Mouse (Mus musculus): ENCODE data around the gene Pax9. TPM values are rescaled to one million over a fixed set of nuclear protein-coding genes. Genes with fewer than 3 reads are reported as not detected.

Pax9 gene
- polyA plus RNA-seq, 1 experiment from 2014 or later, result not detected

DNA sequence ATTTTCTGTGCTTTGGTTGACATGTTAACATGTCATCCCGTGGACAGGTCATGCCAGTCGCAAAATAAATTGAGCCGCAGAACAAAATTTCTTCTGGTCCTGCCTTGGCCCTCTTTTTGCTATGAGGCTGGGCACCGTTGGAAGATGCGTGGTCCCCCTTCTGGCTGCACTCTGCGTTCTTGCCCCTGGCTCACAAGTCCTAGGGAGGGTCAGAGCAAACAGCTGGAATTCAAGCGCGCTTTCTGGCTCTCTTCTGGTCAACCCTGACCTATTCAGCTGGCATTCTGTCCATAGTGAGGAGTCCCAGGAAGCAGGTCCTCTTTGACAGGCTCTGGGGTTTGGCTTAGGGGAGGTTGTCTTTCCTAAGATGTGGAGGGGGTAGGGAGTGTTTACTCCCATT is 2.6 kb upstream of the Pax9 start:
- H3K4me1 ChIP-seq (ENCODE audit: control insufficient read depth, insufficient read depth, low read length), result no peaks in the 10 kb centered on the region
- peaks cover 93% of the 10 kb centered on the region for H3K27me3 ChIP-seq (replicated peaks; ENCODE audit: control insufficient read depth, insufficient read depth, low read length)
- H3K4me2 ChIP-seq (ENCODE audit: low read length), result no peak overlapping the region
- H3K4me3 ChIP-seq (ENCODE audit: low read depth, low read length), result no peak overlapping the region
- H3K27ac ChIP-seq (ENCODE audit: low read depth, low read length), result no peak overlapping the region
- H3K9ac ChIP-seq (ENCODE audit: low read length), result no peak overlapping the region
- ATAC-seq (no peak), DNase-seq (ENCODE audit: low spot score) (no peak)
- 3% methylated on average over 8 of the region's 8 CpGs for WGBS
- H3K9me3 ChIP-seq (replicated peaks; ENCODE audit: control insufficient read depth, low read length), result no peaks in the 10 kb centered on the region
- no peaks in the 10 kb centered on the region for H3K36me3 ChIP-seq (ENCODE audit: control insufficient read depth, insufficient read depth, low read length)

DNA sequence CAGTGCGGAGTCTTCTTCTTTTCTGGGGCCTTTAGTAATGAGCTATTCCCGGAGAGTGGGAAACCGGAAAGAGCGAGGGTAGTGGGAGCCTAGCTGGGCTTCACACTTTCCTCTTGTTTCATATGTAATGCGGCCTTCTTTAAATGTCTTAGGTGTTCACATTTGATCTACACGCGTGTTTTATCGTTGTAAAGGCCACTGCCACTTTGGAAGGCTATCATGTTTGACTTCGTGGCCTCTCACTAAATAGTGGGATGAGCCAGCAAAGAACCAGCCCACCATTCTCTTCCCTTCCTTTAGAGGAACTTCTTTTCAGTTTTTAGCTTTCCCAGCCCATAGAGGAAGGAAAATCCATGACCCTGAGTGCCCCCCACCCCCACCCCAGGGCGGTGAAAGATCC is 2.2 kb upstream of the Pax9 start:
- no peak for DNase-seq (ENCODE audit: low spot score)
- Histone ChIP-seq H3K36me3 (ENCODE audit: control insufficient read depth, insufficient read depth, low read length) (no peaks in the 10 kb centered on the region), H3K4me2 (ENCODE audit: low read length) (no peak overlapping the region), H3K9ac (ENCODE audit: low read length) (no peak overlapping the region), H3K27me3 (replicated peaks; ENCODE audit: control insufficient read depth, insufficient read depth, low read length) (peaks cover 92% of the 10 kb centered on the region), H3K4me3 (ENCODE audit: low read depth, low read length) (no peak overlapping the region), H3K9me3 (replicated peaks; ENCODE audit: control insufficient read depth, low read length) (no peaks in the 10 kb centered on the region), H3K4me1 (ENCODE audit: control insufficient read depth, insufficient read depth, low read length) (no peaks in the 10 kb centered on the region), H3K27ac (ENCODE audit: low read depth, low read length) (no peak overlapping the region)
- no peak for ATAC-seq
- 2% methylated on average over 10 of the region's 10 CpGs for WGBS

DNA sequence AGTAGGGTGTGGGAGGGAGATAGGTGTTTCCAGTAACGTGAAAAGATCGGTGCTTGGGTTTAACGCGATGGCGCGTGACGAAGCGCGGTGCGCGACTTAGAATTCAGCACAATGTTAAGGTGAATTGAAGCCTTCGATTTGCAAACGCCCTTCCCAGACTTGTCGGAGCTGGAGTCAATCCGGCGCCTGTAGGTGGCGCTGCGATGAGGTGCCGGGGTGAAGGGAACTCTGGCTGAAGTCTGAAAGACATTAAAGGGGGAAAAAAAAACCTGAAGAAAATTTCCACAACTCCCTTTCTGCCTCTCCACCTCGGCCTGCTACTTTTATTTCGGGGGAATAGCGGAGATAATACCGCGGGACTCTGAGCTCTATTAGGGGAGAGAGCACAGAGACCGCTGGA is 1.8 kb upstream of the Pax9 start:
- DNase-seq (ENCODE audit: low spot score) (peak; percentile 60), ATAC-seq (peak; percentile 30; the same call in 1 of the 2 replicates)
- H3K4me1 ChIP-seq (ENCODE audit: control insufficient read depth, insufficient read depth, low read length), result no peaks in the 10 kb centered on the region
- H3K36me3 ChIP-seq (ENCODE audit: control insufficient read depth, insufficient read depth, low read length), result no peaks in the 10 kb centered on the region
- H3K9me3 ChIP-seq (replicated peaks; ENCODE audit: control insufficient read depth, low read length), result no peaks in the 10 kb centered on the region
- no peak overlapping the region for H3K27ac ChIP-seq (ENCODE audit: low read depth, low read length)
- no peak overlapping the region for H3K9ac ChIP-seq (ENCODE audit: low read length)
- H3K4me2 ChIP-seq (ENCODE audit: low read length), result no peak overlapping the region
- peaks cover 92% of the 10 kb centered on the region for H3K27me3 ChIP-seq (replicated peaks; ENCODE audit: control insufficient read depth, insufficient read depth, low read length)
- WGBS, result under 1% methylated on average over 25 of the region's 25 CpGs
- no peak overlapping the region for H3K4me3 ChIP-seq (ENCODE audit: low read depth, low read length)

DNA sequence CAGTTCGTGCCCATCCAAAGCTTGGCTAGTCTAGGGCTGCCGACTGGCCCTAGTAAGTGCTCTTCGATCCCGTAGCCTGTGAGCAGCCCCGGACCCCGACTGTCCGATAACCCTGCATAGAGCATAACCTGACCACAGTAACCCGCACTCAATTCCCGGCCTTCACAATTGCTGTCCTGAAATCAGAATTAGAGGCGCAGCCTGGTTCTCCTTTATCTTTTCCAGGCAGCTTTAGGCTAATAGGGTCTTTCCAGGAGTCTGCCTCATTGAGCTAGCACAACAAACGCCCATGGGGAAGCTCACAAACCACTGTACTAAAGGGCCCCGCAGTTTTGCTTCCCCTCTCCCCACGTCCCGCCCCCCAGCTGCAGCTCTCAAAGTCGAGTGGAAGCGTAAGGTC is 1.2 kb upstream of the Pax9 start:
- Histone ChIP-seq H3K9me3 (replicated peaks; ENCODE audit: control insufficient read depth, low read length) (no peaks in the 10 kb centered on the region), H3K9ac (ENCODE audit: low read length) (no peak overlapping the region), H3K4me3 (ENCODE audit: low read depth, low read length) (no peak overlapping the region), H3K4me1 (ENCODE audit: control insufficient read depth, insufficient read depth, low read length) (no peaks in the 10 kb centered on the region), H3K27ac (ENCODE audit: low read depth, low read length) (no peak overlapping the region), H3K36me3 (ENCODE audit: control insufficient read depth, insufficient read depth, low read length) (no peaks in the 10 kb centered on the region), H3K27me3 (replicated peaks; ENCODE audit: control insufficient read depth, insufficient read depth, low read length) (peaks cover 92% of the 10 kb centered on the region), H3K4me2 (ENCODE audit: low read length) (no peak overlapping the region)
- under 1% methylated on average over 16 of the region's 16 CpGs for WGBS
- ATAC-seq (no peak), DNase-seq (ENCODE audit: low spot score) (no peak)

DNA sequence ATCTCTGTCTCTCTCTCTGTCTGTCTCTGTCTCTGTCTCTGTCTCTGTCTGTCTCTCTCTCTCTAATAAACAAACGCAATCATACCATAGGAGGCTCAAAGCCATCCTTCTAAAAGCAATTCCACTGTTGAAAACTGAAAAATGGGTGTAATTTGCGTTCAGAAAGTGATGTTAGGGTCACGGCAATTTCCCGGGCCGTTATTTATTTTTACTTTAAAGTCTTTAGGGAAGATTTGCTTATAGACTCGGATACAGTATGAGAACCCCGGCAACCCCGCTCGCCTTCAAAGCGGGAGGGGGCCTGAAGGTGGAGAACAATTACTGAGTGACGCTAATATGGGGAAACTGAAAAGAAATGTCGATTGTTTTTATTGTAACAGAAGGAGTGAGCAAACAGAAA is 566 bp upstream of the Pax9 start:
- Histone ChIP-seq H3K4me1 (ENCODE audit: control insufficient read depth, insufficient read depth, low read length) (no peaks in the 10 kb centered on the region), H3K36me3 (ENCODE audit: control insufficient read depth, insufficient read depth, low read length) (no peaks in the 10 kb centered on the region), H3K4me2 (ENCODE audit: low read length) (no peak overlapping the region), H3K9ac (ENCODE audit: low read length) (no peak overlapping the region), H3K27ac (ENCODE audit: low read depth, low read length) (no peak overlapping the region), H3K4me3 (ENCODE audit: low read depth, low read length) (no peak overlapping the region), H3K9me3 (replicated peaks; ENCODE audit: control insufficient read depth, low read length) (no peaks in the 10 kb centered on the region), H3K27me3 (replicated peaks; ENCODE audit: control insufficient read depth, insufficient read depth, low read length) (peaks cover 92% of the 10 kb centered on the region)
- DNase-seq (ENCODE audit: low spot score) (no peak), ATAC-seq (no peak)
- under 1% methylated on average over 12 of the region's 12 CpGs for WGBS

DNA sequence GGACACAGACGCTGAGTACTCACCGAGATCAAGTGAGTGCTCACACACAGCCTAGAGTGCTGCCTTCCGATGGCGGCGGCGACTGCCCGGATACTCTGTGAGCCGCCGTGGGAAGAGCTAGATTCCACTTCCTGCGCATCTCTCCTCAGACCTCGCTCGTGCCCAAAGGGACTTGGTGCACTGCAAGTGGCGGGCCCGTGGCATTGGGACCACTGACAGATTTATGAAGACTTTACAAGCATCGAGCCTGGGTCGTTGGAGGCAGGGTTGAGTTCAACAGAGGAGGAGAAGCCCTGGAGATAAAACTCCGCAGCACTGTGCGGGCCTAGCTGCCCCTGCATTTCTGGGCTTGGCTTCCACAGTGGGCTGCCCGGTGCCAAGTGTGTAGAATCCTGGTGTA is 969 bp downstream of the Pax9 start:
- no peak for ATAC-seq
- H3K36me3 ChIP-seq (ENCODE audit: control insufficient read depth, insufficient read depth, low read length), result no peaks in the 10 kb centered on the region
- no peak overlapping the region for H3K27ac ChIP-seq (ENCODE audit: low read depth, low read length)
- H3K9ac ChIP-seq (ENCODE audit: low read length), result no peak overlapping the region
- DNase-seq (ENCODE audit: low spot score), result no peak
- H3K9me3 ChIP-seq (replicated peaks; ENCODE audit: control insufficient read depth, low read length), result no peaks in the 10 kb centered on the region
- H3K27me3 ChIP-seq (replicated peaks; ENCODE audit: control insufficient read depth, insufficient read depth, low read length), result peaks cover 95% of the 10 kb centered on the region
- H3K4me1 ChIP-seq (ENCODE audit: control insufficient read depth, insufficient read depth, low read length), result no peaks in the 10 kb centered on the region
- H3K4me3 ChIP-seq (ENCODE audit: low read depth, low read length), result no peak overlapping the region
- no peak overlapping the region for H3K4me2 ChIP-seq (ENCODE audit: low read length)
- WGBS, result 2% methylated on average over 19 of the region's 19 CpGs

DNA sequence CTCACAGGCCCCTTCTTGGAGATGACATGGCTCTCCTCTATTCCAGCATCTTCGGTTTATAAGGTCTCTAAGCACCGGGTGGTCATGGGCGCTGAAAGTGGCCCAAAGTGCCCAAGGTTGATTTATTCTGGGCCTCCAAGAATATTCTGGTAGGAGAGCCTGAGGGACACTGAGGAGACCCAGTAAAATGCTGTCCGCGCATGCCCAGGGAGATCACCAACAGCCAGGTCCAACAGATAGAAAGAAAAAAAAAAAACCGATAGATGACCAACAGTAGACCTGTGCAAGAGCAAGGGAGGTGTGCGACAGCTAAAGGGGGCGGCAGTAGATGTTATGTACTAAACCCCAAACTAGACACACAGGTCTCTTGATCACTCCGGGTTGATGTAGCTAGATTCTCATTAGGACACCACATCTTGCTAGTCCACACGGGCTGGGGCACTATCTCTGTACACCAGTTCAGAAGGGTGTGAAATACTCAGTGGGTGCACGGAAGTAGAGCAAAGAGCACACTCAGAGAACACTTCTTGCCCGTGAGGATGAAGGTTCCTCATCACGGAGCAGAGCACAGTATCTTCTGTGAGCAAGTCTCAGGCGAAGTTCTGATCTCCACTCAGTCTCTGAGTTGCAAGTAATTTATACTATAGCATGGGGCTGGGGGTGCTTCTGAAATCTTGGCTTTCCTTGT is 2.0 kb downstream of the Pax9 start:
- ATAC-seq (no peak), DNase-seq (ENCODE audit: low spot score) (no peak)
- Histone ChIP-seq H3K4me2 (ENCODE audit: low read length) (no peak overlapping the region), H3K9me3 (replicated peaks; ENCODE audit: control insufficient read depth, low read length) (no peaks in the 10 kb centered on the region), H3K4me3 (ENCODE audit: low read depth, low read length) (no peak overlapping the region), H3K9ac (ENCODE audit: low read length) (no peak overlapping the region), H3K4me1 (ENCODE audit: control insufficient read depth, insufficient read depth, low read length) (no peaks in the 10 kb centered on the region), H3K36me3 (ENCODE audit: control insufficient read depth, insufficient read depth, low read length) (no peaks in the 10 kb centered on the region), H3K27ac (ENCODE audit: low read depth, low read length) (no peak overlapping the region), H3K27me3 (replicated peaks; ENCODE audit: control insufficient read depth, insufficient read depth, low read length) (peaks cover 98% of the 10 kb centered on the region)
- 3% methylated on average over 14 of the region's 14 CpGs for WGBS

DNA sequence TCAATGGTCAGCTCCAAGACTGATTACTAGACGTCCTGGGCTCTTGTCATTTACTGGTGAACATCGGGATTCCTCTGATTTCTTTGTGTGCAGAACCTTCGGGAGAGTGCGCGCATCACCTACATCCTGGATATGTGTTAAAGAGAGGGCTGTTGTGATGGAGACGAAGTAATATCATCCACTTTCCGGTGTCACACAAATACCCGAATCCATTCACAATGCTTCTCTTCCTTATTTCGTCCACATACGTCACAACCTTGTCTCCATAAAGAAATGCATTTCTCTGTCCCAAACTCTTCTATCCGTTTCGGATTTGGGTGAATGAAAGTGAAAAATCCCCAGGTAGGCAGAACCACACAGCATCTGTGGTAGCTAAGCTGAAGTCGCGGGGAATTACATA is 2.8 kb downstream of the Pax9 start:
- ATAC-seq, result no peak
- WGBS, result 1% methylated on average over 14 of the region's 14 CpGs
- no peak overlapping the region for H3K9ac ChIP-seq (ENCODE audit: low read length)
- no peaks in the 10 kb centered on the region for H3K36me3 ChIP-seq (ENCODE audit: control insufficient read depth, insufficient read depth, low read length)
- no peak for DNase-seq (ENCODE audit: low spot score)
- H3K4me2 ChIP-seq (ENCODE audit: low read length), result no peak overlapping the region
- H3K27ac ChIP-seq (ENCODE audit: low read depth, low read length), result no peak overlapping the region
- H3K9me3 ChIP-seq (replicated peaks; ENCODE audit: control insufficient read depth, low read length), result no peaks in the 10 kb centered on the region
- H3K27me3 ChIP-seq (replicated peaks; ENCODE audit: control insufficient read depth, insufficient read depth, low read length), result peaks cover 95% of the 10 kb centered on the region
- H3K4me1 ChIP-seq (ENCODE audit: control insufficient read depth, insufficient read depth, low read length), result no peaks in the 10 kb centered on the region
- H3K4me3 ChIP-seq (ENCODE audit: low read depth, low read length), result no peak overlapping the region

DNA sequence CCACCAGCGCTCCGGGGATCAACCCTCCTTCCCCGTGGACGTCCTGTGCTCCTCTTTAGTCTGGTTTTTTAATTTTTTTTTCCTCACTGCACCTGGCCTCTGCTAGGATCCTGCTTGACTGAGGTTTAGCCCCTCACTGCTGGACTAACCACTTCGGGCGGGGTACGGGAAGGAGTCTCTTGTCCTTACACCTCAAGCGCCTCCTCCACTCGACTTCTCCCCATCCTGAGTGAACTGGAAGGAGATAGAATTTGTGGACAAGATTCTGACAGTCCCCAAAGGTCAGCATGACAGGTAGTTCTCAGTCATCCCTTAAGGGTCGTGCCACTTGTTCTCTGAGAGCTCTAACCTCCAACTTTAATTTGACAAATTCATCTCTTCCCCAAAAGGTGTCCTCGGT is 3.4 kb downstream of the Pax9 start:
- 0% methylated on average over 11 of the region's 11 CpGs for WGBS

More for the DNA sequence above, 3.4 kb downstream of the Pax9 start:
- Histone ChIP-seq H3K4me1 (ENCODE audit: control insufficient read depth, insufficient read depth, low read length) (no peaks in the 10 kb centered on the region), H3K36me3 (ENCODE audit: control insufficient read depth, insufficient read depth, low read length) (no peaks in the 10 kb centered on the region), H3K27ac (ENCODE audit: low read depth, low read length) (no peak overlapping the region), H3K27me3 (replicated peaks; ENCODE audit: control insufficient read depth, insufficient read depth, low read length) (peaks cover 95% of the 10 kb centered on the region), H3K4me3 (ENCODE audit: low read depth, low read length) (peak overlapping the region; percentile 11; the same call in 1 of the 2 replicates), H3K9me3 (replicated peaks; ENCODE audit: control insufficient read depth, low read length) (no peaks in the 10 kb centered on the region), H3K9ac (ENCODE audit: low read length) (no peak overlapping the region), H3K4me2 (ENCODE audit: low read length) (peak overlapping the region; percentile 38)
- DNase-seq (ENCODE audit: low spot score) (no peak), ATAC-seq (no peak)

Measured in forebrain, embryonic 14.5 days (tissue).